Mouse (Mus musculus): ENCODE measurements around the gene Srcap. TPM values are rescaled to one million over a fixed set of nuclear protein-coding genes. Genes with fewer than 3 reads are reported as not detected.
"Not testable (repeated sequence)": the region's sequence is repeated elsewhere in the genome, so short reads cannot be mapped to it uniquely, and the experiment has no call there.

Srcap gene
- total RNA-seq, 4 experiments from 2014 or later, result 51.8 to 60.5 (median 55.2) TPM

GRCm38 (mm10) chr7:127489982-127490381 is 21.8 kb upstream of the Srcap start:
- DNase-seq (ENCODE audit: low spot score), result no peak

- DNase-seq (ENCODE audit: low spot score), result no peak
Observed at GRCm38 (mm10) chr7:127491846-127492245, 19.9 kb upstream of the Srcap start.

- DNase-seq (ENCODE audit: low spot score), result no peak
Observed at GRCm38 (mm10) chr7:127494648-127495047, 17.1 kb upstream of the Srcap start.

- DNase-seq (ENCODE audit: low spot score), result no peak
Observed at GRCm38 (mm10) chr7:127497382-127497781, 14.4 kb upstream of the Srcap start.

GRCm38 (mm10) chr7:127498407-127498806 is 13.4 kb upstream of the Srcap start:
- peak; percentile 44 for DNase-seq (ENCODE audit: low spot score)

- DNase-seq (ENCODE audit: low spot score), result no peak
Observed at GRCm38 (mm10) chr7:127508291-127508690, 3.5 kb upstream of the Srcap start.

GRCm38 (mm10) chr7:127509830-127510229 is 2.0 kb upstream of the Srcap start:
- DNase-seq (ENCODE audit: low spot score), result not testable (repeated sequence)

GRCm38 (mm10) chr7:127511241-127511640 is 542 bp upstream of the Srcap start:
- DNase-seq (ENCODE audit: low spot score), result no peak

- DNase-seq (ENCODE audit: low spot score), result peak; percentile 85
Observed at GRCm38 (mm10) chr7:127512231-127513015, 640 bp downstream of the Srcap start.

GRCm38 (mm10) chr7:127513016-127513390 is 1.2 kb downstream of the Srcap start:
- DNase-seq (ENCODE audit: low spot score), result peak; percentile 29

- no peak for DNase-seq (ENCODE audit: low spot score)
Observed at GRCm38 (mm10) chr7:127513781-127514180, 2.0 kb downstream of the Srcap start.

GRCm38 (mm10) chr7:127515846-127516245 is 4.1 kb downstream of the Srcap start:
- DNase-seq (ENCODE audit: low spot score), result no peak

- no peak for DNase-seq (ENCODE audit: low spot score)
Observed at GRCm38 (mm10) chr7:127516344-127516743, 4.6 kb downstream of the Srcap start.

- no peak for DNase-seq (ENCODE audit: low spot score)
Observed at GRCm38 (mm10) chr7:127519284-127519683, 7.5 kb downstream of the Srcap start, which contains the start of gene Gm42715. Gm42715 (plus strand) TSS chr7:127519584.

- peak; percentile 28 for DNase-seq (ENCODE audit: low spot score)
Observed at GRCm38 (mm10) chr7:127541671-127542070, 29.9 kb downstream of the Srcap start.

GRCm38 (mm10) chr7:127549116-127549835 is 37.5 kb downstream of the Srcap start:
- DNase-seq (ENCODE audit: low spot score), result peak; percentile 53

GRCm38 (mm10) chr7:127551558-127551957 is 39.8 kb downstream of the Srcap start:
- DNase-seq (ENCODE audit: low spot score), result no peak

- no peak for DNase-seq (ENCODE audit: low spot score)
Observed at GRCm38 (mm10) chr7:127560580-127560979, 48.8 kb downstream of the Srcap start.

GRCm38 (mm10) chr7:127561340-127561858 is 49.6 kb downstream of the Srcap start, which contains the start of gene Tmem265:
Tmem265 (plus strand) TSS chr7:127561390.
- DNase-seq (ENCODE audit: low spot score), result no peak

- peak; percentile 55 for DNase-seq (ENCODE audit: low spot score)
Observed at GRCm38 (mm10) chr7:127564381-127565150, 52.8 kb downstream of the Srcap start.

- DNase-seq (ENCODE audit: low spot score), result peak; percentile 99
Observed at GRCm38 (mm10) chr7:127572895-127573471, 61.2 kb downstream of the Srcap start, which contains the start of gene Phkg2. Phkg2 (plus strand) TSS chr7:127573340.

Data from heart, adult 8-10 months (tissue).